Mouse (Mus musculus) MN1 (cell line): ENCODE results near the gene Fyb2.

ENCODE experiments used
- DNase-seq: peaks from one replicate; pipeline ENCODE4 v3.0.0-alpha.2; 2016; ENCODE audit warnings: low spot score

Gene Fyb2

GRCm38 (mm10) chr4:105015496-105015895, 102.2 kb downstream of the Fyb2 start:
- no peak for DNase-seq

GRCm38 (mm10) chr4:105016006-105016613, 102.9 kb downstream of the Fyb2 start:
- DNase-seq = no peak

- no peak for DNase-seq
Observed at GRCm38 (mm10) chr4:105027278-105027677, 114.0 kb downstream of the Fyb2 start.

GRCm38 (mm10) chr4:105031104-105031503, 117.8 kb downstream of the Fyb2 start:
- no peak for DNase-seq

GRCm38 (mm10) chr4:105033153-105033552, 119.9 kb downstream of the Fyb2 start:
- no peak for DNase-seq

- no peak for DNase-seq
Observed at GRCm38 (mm10) chr4:105034259-105034658, 121.0 kb downstream of the Fyb2 start.

GRCm38 (mm10) chr4:105050041-105050440, 136.8 kb downstream of the Fyb2 start:
- DNase-seq = no peak

- DNase-seq = no peak
Observed at GRCm38 (mm10) chr4:105051291-105051690, 138.0 kb downstream of the Fyb2 start.
